Mouse (Mus musculus) hindbrain, embryonic 16.5 days (tissue): Measurements from ENCODE around the gene Pnrc2. TPM values are rescaled to one million over a fixed set of nuclear protein-coding genes. Genes with fewer than 3 reads are reported as not detected.

ENCODE experiments used
- ATAC-seq: fragments of 200-750 bp; cut with Nextera tagmentation; 2 replicates; pipeline ENCODE4 v1.8.0; 2017; ENCODE audit warnings: moderate TSS enrichment, moderate library complexity
- H3K27ac ChIP-seq: fragments of 300-500 bp; sonication (generic); 2 replicates; pipeline ENCODE4 v1.5.1; 2014; ENCODE audit warnings: low read depth, mild to moderate bottlenecking, control low read depth, low read length, moderate library complexity
- H3K27me3 ChIP-seq: fragments of 300-500 bp; sonication (generic); replicated peaks from 2 replicates; pipeline ENCODE4 v1.6.1; 2014; ENCODE audit warnings: low read length; ENCODE audit not compliant: control insufficient read depth, insufficient read depth
- H3K36me3 ChIP-seq: fragments of 300-500 bp; sonication (generic); 2 replicates; pipeline ENCODE4 v1.6.1; 2014; ENCODE audit warnings: mild to moderate bottlenecking, low read length, moderate library complexity, mixed read lengths; ENCODE audit not compliant: control insufficient read depth, insufficient read depth
- H3K4me1 ChIP-seq: fragments of 300-500 bp; sonication (generic); 2 replicates; pipeline ENCODE4 v1.6.1; 2014; ENCODE audit warnings: low read depth, low read length; ENCODE audit not compliant: control insufficient read depth, insufficient read depth
- H3K4me2 ChIP-seq: fragments of 300-500 bp; sonication (generic); 2 replicates; pipeline ENCODE4 v1.6.1; 2014; ENCODE audit warnings: mild to moderate bottlenecking, low read length, control low read depth, moderate library complexity
- H3K4me3 ChIP-seq: fragments of 300-500 bp; sonication (generic); 2 replicates; pipeline ENCODE4 v1.5.1; 2014; ENCODE audit warnings: mild to moderate bottlenecking, low read length, control low read depth, moderate library complexity
- H3K9ac ChIP-seq: fragments of 300-500 bp; sonication (generic); 2 replicates; pipeline ENCODE4 v1.6.1; 2014; ENCODE audit warnings: low read depth, mild to moderate bottlenecking, control low read depth, low read length, moderate library complexity
- H3K9me3 ChIP-seq: fragments of 300-500 bp; sonication (generic); 2 replicates; pipeline ENCODE4 v1.6.1; 2014; ENCODE audit warnings: mild to moderate bottlenecking, low read length, moderate library complexity; ENCODE audit not compliant: control insufficient read depth
- WGBS: fragments of 180-500 bp; shearing (Covaris S2); extraction: QIAGEN DNeasy Blood & Tissue Kit; methylation state at CpG from one replicate; pipeline ENCODE4 v1.1.7; 2014; 5-methylcytosine and 5-hydroxymethylcytosine counted together
- polyA plus RNA-seq: library from polyadenylated mRNA; unstranded; fragments of >200 nt; fragmentation: Nextera tagmentation; extraction: Ambion mirVana; gene quantifications from 2 replicates; pipeline ENCODE4 v1.2.1, GENCODE M21; 2015

The Pnrc2 gene
- polyA plus RNA-seq, 1 experiment from 2014 or later: 103 TPM

DNA sequence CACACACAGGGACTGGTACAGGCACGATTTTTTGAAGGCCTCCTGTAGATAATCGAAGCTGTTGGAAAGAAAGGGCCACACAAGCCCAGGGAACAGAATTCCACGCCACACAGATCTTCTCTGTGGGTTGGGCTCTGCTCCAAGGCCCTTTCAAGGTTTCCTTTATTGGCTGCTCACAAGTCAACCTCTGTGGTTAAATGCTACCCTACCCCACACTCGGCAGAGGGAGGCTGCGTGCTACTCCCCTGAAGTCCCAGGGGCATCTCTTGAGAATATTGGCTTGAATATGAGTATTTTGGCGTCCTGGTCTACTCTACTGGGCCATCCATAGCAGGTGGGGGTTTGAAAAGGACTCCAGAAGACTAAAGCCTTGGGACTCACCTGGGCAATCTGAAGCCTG is 22.5 kb upstream of the Pnrc2 start:
- H3K4me1 ChIP-seq: no peaks in the 10 kb centered on the region
- no peak overlapping the region for H3K9ac ChIP-seq
- no peak overlapping the region for H3K4me3 ChIP-seq
- H3K4me2 ChIP-seq: no peak overlapping the region
- H3K36me3 ChIP-seq: no peaks in the 10 kb centered on the region
- H3K27ac ChIP-seq: no peak overlapping the region
- no peaks in the 10 kb centered on the region for H3K9me3 ChIP-seq
- H3K27me3 ChIP-seq: no peaks in the 10 kb centered on the region
- no peak for ATAC-seq
- WGBS: 75% methylated on average over 6 of the region's 6 CpGs

DNA sequence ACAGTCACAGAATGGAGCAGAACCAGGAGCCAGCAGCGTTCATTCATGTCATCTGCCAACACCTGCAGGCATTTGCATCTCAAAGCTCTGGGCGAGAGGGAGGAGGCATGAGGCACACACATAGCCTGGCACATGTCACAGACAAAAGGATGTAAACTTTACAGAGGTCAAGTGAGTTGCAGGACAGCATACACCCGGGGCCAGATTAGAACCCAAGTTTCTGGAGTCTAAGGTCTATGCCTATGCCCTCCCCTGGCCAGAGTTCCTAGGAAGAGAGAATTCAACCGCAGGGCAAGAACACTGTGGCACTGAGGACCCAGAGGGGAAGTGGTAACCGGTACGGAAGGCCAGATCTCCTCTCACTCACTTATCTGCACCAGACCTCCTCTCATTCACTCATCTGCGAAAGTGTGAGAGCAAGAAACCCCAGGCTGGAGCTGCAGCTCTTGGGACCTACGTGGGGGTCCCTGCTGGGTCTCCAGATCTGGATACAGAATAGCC is 21.5 kb upstream of the Pnrc2 start, which contains the start of gene Cnr2:
Gene Cnr2 (plus strand): TSS at position 324 of the 501 bp plus-strand sequence.
- H3K4me2 ChIP-seq: no peak within 1 kb of the TSS
- H3K4me3 ChIP-seq: no peak within 1 kb of the TSS
- no peaks in the 10 kb centered on the region for H3K27me3 ChIP-seq
- no peak within 1 kb of the TSS for H3K9ac ChIP-seq
- ATAC-seq: no peak
- WGBS: 59% methylated on average over 8 of the region's 8 CpGs
- H3K36me3 ChIP-seq: no peaks in the 10 kb centered on the region
- H3K4me1 ChIP-seq: no peaks in the 10 kb centered on the region
- no peaks in the 10 kb centered on the region for H3K9me3 ChIP-seq
- H3K27ac ChIP-seq: no peak within 1 kb of the TSS

DNA sequence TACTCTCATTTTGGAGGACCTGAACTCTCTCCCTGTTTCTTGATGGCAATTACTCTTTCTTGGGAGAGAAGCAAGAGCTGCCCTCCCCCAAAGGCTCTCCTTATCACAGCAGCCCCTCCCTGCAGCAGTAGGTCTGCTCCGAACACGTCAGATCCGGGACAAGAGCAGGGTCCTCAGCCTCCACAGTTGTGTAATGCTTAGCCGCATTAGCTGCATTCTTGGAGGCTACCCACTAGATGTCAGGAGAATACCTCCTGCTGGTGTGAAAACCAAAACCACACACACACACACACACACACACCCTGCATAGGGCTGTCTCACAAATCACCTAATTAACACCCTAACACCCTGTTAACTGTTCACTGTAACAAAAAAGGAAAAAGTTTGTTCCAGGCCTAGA is 19.2 kb upstream of the Pnrc2 start:
- no peak overlapping the region for H3K4me2 ChIP-seq
- H3K4me3 ChIP-seq: no peak overlapping the region
- H3K9me3 ChIP-seq: no peaks in the 10 kb centered on the region
- no peak overlapping the region for H3K9ac ChIP-seq
- H3K27ac ChIP-seq: no peak overlapping the region
- no peaks in the 10 kb centered on the region for H3K4me1 ChIP-seq
- no peaks in the 10 kb centered on the region for H3K36me3 ChIP-seq
- no peak for ATAC-seq
- no peaks in the 10 kb centered on the region for H3K27me3 ChIP-seq
- WGBS: 79% methylated on average over 4 of the region's 4 CpGs

DNA sequence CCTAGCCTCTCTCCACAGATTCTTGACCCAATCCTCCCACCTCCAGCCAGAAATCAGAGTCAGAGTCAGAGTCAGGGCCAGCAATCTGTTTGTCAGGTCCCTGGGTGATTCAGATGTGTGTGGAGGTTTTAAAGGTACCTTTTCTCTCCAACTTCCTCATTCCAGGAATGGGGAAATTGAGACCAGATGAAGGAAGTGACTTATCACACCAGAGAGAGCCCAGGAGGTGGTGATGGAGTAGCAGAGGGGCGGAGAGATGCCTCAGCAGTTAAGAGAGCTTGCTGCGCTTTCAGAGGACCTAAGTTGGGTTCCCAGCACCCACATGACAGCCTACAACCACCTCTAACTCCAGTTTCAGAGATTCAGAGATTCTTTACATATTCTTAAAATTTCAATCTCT is 17.9 kb upstream of the Pnrc2 start:
- H3K36me3 ChIP-seq: no peaks in the 10 kb centered on the region
- no peak overlapping the region for H3K27ac ChIP-seq
- no peaks in the 10 kb centered on the region for H3K27me3 ChIP-seq
- no peak overlapping the region for H3K4me2 ChIP-seq
- no peaks in the 10 kb centered on the region for H3K4me1 ChIP-seq
- no peaks in the 10 kb centered on the region for H3K9me3 ChIP-seq
- no peak overlapping the region for H3K9ac ChIP-seq
- 93% methylated on average over 2 of the region's 2 CpGs for WGBS
- no peak overlapping the region for H3K4me3 ChIP-seq
- ATAC-seq: no peak

DNA sequence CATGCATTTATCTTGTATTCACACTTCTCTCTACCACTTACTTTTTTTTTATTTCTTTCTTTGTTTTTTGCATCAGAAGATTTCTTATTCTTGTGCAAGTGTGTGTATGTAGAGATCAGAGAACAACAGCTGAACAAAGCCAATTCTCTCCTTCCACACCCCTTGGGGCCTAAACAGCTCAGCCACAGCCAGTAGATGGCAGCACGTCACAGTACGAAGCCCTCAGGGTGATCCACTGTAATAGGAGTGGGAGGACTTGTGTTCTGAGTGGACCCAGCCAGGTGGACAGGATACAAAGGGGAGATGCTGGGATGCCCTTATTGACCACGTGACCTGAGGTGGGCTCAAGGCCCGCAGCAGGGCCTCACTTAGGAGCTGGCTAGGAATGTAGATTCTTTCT is 16.2 kb upstream of the Pnrc2 start:
- no peak overlapping the region for H3K9ac ChIP-seq
- H3K4me2 ChIP-seq: no peak overlapping the region

DNA sequence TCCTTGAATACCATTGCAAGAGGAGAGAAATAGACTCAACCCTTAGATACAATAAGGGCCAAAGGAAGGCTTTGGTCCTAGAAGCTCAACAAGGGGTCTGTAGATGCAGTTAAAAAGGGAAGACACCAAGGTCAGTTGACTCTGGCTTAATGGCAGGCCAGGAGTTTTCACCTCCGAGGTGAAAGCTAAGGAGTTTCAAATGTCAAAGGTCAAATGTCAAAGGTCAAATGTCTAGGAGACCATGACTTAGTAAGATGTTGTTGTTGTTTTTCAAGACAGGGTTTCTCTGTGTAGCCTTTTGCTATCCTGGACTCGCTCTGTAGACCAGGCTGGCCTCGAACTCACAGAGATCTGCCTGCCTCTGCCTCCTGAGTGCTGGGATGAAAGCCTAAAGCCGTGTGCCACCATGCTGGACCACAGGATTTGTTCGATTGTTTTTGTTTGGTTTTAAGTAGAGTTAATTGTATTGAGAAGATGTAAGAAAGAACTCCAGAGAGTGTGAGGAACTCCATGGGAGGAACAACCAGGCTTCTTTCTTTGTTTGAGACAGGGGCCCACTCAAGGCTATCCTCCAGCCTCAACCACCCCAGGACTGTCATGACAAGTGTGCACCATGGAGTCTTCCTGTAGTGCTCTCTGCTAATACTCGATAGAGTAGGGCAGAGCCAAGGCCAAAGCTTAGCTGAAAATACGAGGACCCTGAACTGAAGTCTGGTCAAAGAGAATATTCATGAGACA is 15.7 kb upstream of the Pnrc2 start:
- no peak for ATAC-seq
- no peak overlapping the region for H3K9ac ChIP-seq
- no peak overlapping the region for H3K4me2 ChIP-seq
- no peaks in the 10 kb centered on the region for H3K36me3 ChIP-seq
- H3K4me1 ChIP-seq: no peaks in the 10 kb centered on the region
- H3K27ac ChIP-seq: no peak overlapping the region
- WGBS: 86% methylated on average over 7 of the region's 7 CpGs
- no peaks in the 10 kb centered on the region for H3K27me3 ChIP-seq
- H3K4me3 ChIP-seq: no peak overlapping the region
- H3K9me3 ChIP-seq: no peaks in the 10 kb centered on the region

More for the DNA sequence above, 16.2 kb upstream of the Pnrc2 start:
- 0 out of 2 replicates have a peak, but pooled peaks have one; percentile 50 for ATAC-seq
- Histone ChIP-seq H3K4me3 (no peak overlapping the region), H3K36me3 (no peaks in the 10 kb centered on the region), H3K9me3 (no peaks in the 10 kb centered on the region), H3K4me1 (no peaks in the 10 kb centered on the region), H3K27me3 (no peaks in the 10 kb centered on the region), H3K27ac (no peak overlapping the region)
- 7% methylated on average over 4 of the region's 4 CpGs for WGBS

DNA sequence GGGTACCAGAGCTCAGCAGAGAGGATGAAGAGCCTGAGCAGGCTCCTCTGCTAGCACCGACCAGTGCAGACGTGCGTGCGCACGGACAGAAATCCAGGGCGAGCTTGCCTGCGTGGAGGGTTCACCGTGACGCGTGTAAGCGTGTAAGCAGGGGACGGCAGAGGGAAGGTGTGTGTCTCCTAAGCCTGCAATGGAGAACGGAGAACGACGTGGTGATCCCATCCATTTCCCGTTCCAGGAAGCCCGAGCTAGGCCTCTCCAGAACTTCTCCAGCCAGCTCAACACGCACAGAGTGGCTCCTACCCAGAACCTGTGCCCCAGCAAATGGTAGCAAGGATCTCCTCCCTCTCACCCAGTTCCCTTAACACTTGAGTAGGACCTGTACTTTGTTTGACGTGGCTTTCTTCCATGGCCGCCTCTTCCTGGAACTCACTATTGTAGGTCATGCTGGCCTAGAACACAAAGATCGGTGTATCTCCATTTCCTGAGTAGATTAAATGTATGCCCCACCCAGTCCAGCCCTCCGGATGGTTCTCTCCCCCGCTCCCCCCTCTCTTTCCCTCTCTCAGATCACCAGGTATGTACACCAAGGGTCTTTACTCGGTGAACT is 14.9 kb upstream of the Pnrc2 start:
- Histone ChIP-seq H3K9me3 (no peaks in the 10 kb centered on the region), H3K4me2 (no peak overlapping the region), H3K4me1 (no peaks in the 10 kb centered on the region), H3K36me3 (no peaks in the 10 kb centered on the region), H3K27ac (no peak overlapping the region), H3K4me3 (no peak overlapping the region), H3K9ac (no peak overlapping the region), H3K27me3 (no peaks in the 10 kb centered on the region)
- no peak for ATAC-seq
- 94% methylated on average over 24 of the region's 24 CpGs for WGBS

DNA sequence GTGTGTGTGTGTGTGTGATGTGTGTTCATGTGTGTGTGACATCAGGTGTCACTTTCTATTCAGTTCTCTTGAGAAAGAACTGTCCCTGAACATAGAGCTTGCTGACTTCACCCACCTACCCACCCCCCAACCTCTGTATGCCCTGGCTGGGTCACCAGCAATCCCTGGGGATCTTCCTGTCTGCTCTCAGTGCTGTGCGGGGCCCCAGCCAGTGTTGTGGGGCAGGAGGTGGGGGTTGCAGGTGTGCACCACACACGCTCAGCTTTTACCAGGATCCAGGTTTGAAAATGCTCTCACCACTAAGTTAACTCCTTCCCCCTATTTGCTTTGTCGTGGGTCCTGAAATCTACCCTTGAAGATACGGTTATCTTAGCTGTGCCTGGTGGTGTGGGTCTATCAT is 12.5 kb upstream of the Pnrc2 start:
- WGBS: 86% methylated on average over 4 of the region's 4 CpGs
- Histone ChIP-seq H3K4me1 (no peaks in the 10 kb centered on the region), H3K4me2 (no peak overlapping the region), H3K27ac (no peak overlapping the region), H3K36me3 (no peaks in the 10 kb centered on the region), H3K9me3 (no peaks in the 10 kb centered on the region), H3K9ac (no peak overlapping the region), H3K27me3 (no peaks in the 10 kb centered on the region), H3K4me3 (no peak overlapping the region)
- no peak for ATAC-seq

DNA sequence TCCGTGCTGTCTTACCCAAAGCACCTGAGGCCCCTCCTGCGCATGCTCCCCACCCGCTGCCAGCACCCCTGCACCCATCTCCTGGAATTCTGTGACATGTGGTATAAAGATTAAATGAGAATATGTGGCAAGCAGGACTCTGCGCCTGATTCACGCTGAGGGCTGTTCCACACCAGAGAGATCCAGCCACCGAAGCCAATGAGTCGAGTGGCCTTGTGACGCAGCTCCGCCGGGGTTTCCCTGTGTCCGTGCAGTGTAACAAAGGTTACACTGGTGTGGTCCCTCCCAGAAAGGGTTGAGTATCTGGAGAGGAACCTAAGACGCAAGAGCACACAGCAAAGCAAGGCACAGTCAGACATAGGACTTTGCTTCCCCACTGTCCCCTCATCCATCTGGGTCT is 12.0 kb upstream of the Pnrc2 start:
- 90% methylated on average over 12 of the region's 12 CpGs for WGBS
- Histone ChIP-seq H3K27me3 (no peaks in the 10 kb centered on the region), H3K9me3 (no peaks in the 10 kb centered on the region), H3K4me2 (no peak overlapping the region), H3K9ac (no peak overlapping the region), H3K27ac (no peak overlapping the region), H3K36me3 (no peaks in the 10 kb centered on the region), H3K4me1 (no peaks in the 10 kb centered on the region), H3K4me3 (no peak overlapping the region)
- ATAC-seq: no peak
